Mouse (Mus musculus): ENCODE results near the gene Evi5. TPM values are rescaled to one million over a fixed set of nuclear protein-coding genes. Genes with fewer than 3 reads are reported as not detected.

Gene Evi5
- polyA plus RNA-seq, 1 experiment from 2014 or later, result 46.5 TPM

DNA sequence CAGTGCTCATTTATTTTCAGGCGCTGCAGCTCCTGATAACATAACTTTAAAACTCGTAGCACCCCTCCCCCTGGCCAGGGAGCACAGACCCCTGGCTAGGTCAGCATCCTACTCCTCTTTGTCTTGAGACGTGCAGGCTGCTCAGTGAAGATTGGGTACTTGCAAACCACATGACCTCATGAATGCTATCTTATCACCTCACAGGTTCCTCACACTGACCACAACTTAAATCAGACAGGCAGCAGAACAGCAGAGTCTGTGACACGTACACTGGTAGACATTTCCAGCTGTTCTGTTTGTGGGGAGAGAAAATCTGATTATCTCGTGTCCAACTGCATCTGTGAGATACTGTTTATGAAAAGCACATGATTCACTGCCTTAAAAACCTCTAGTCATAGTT is 115.8 kb downstream of the Evi5 start:
- Histone ChIP-seq H3K9ac (ENCODE audit: low read depth, low read length) (no peak overlapping the region), H3K36me3 (ENCODE audit: control insufficient read depth, insufficient read depth, low read length) (no peaks in the 10 kb centered on the region), H3K27me3 (ENCODE audit: control insufficient read depth, insufficient read depth, low read depth, low read length) (no peaks in the 10 kb centered on the region), H3K4me2 (ENCODE audit: low read length) (no peak overlapping the region), H3K4me1 (ENCODE audit: control insufficient read depth, insufficient read depth, low read length) (no peaks in the 10 kb centered on the region), H3K4me3 (ENCODE audit: low read depth, low read length) (no peak overlapping the region), H3K9me3 (replicated peaks; ENCODE audit: control insufficient read depth, low read length, poor library complexity, severe bottlenecking) (no peaks in the 10 kb centered on the region), H3K27ac (ENCODE audit: low read length) (no peak overlapping the region)
- WGBS, result 72% methylated on average over 5 of the region's 5 CpGs
- no peak for ATAC-seq

DNA sequence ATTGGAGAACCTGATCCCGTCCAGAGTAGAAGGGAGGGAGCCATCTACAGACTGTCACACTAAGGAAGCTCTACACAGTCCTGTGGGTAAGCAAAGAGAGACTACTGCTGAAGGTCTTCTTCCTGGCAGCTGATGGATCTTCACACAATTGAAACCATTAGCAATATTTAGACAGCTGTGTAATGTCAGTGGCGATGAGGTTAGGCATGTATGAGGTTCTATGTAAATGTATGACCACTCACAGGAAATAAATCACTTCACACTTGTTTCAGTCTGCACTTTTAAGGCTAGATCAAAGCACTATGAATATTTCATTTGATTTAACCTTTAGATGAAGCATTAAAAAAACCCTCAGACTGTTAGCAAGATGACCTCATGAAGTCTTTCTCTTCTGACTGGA is 118.8 kb downstream of the Evi5 start:
- Histone ChIP-seq H3K4me2 (ENCODE audit: low read length) (no peak overlapping the region), H3K9me3 (replicated peaks; ENCODE audit: control insufficient read depth, low read length, poor library complexity, severe bottlenecking) (no peaks in the 10 kb centered on the region), H3K36me3 (ENCODE audit: control insufficient read depth, insufficient read depth, low read length) (no peaks in the 10 kb centered on the region), H3K4me1 (ENCODE audit: control insufficient read depth, insufficient read depth, low read length) (no peaks in the 10 kb centered on the region), H3K4me3 (ENCODE audit: low read depth, low read length) (no peak overlapping the region), H3K9ac (ENCODE audit: low read depth, low read length) (no peak overlapping the region), H3K27me3 (ENCODE audit: control insufficient read depth, insufficient read depth, low read depth, low read length) (no peaks in the 10 kb centered on the region), H3K27ac (ENCODE audit: low read length) (no peak overlapping the region)
- WGBS, result 77% methylated on average over 2 of the region's 2 CpGs
- ATAC-seq, result no peak

DNA sequence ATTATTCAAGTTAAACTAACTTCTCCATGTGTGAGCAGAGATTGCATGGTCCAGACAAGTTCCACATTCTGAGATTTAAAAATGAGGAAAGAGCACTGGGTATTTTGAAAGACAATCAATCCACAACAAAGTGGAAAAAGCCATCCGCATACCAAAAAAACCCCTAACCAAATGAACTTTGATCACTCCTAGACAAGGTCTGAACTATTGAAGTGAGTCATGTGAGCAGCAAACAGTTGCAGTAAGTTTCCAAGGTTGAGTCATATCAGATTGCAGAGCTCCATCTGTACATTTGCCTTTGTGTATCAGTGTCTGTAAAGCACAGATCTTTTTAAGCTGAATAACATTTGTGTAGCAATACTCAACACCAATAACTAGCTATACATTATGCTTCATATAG is 120.2 kb downstream of the Evi5 start:
- 97% methylated on average over 1 of the region's 1 CpGs for WGBS
- H3K4me2 ChIP-seq (ENCODE audit: low read length), result no peak overlapping the region
- no peak overlapping the region for H3K9ac ChIP-seq (ENCODE audit: low read depth, low read length)
- H3K27ac ChIP-seq (ENCODE audit: low read length), result no peak overlapping the region
- H3K36me3 ChIP-seq (ENCODE audit: control insufficient read depth, insufficient read depth, low read length), result no peaks in the 10 kb centered on the region
- H3K9me3 ChIP-seq (replicated peaks; ENCODE audit: control insufficient read depth, low read length, poor library complexity, severe bottlenecking), result no peaks in the 10 kb centered on the region
- no peaks in the 10 kb centered on the region for H3K4me1 ChIP-seq (ENCODE audit: control insufficient read depth, insufficient read depth, low read length)
- H3K27me3 ChIP-seq (ENCODE audit: control insufficient read depth, insufficient read depth, low read depth, low read length), result no peaks in the 10 kb centered on the region
- no peak overlapping the region for H3K4me3 ChIP-seq (ENCODE audit: low read depth, low read length)
- no peak for ATAC-seq

DNA sequence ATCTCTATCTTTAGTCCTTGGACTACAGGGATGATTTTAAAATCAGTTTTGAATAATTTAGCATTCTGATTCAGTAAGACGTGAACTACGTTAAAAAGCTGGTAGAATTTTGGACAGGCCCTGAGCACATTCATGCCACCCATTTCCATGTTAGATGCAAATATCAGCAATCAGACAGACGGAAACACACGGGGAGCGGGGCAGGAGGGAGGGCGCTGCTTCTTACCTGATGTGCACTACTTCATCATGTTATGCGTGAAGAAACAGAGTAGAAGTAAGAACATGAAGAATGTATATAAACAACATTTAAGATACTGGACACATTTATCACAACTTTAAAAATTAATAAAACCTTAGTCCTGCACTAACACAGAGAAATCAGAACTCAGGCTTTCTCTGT is 121.3 kb downstream of the Evi5 start:
- Histone ChIP-seq H3K4me1 (ENCODE audit: control insufficient read depth, insufficient read depth, low read length) (no peaks in the 10 kb centered on the region), H3K4me2 (ENCODE audit: low read length) (no peak overlapping the region), H3K9ac (ENCODE audit: low read depth, low read length) (no peak overlapping the region), H3K4me3 (ENCODE audit: low read depth, low read length) (no peak overlapping the region), H3K27me3 (ENCODE audit: control insufficient read depth, insufficient read depth, low read depth, low read length) (no peaks in the 10 kb centered on the region), H3K36me3 (ENCODE audit: control insufficient read depth, insufficient read depth, low read length) (no peaks in the 10 kb centered on the region), H3K27ac (ENCODE audit: low read length) (no peak overlapping the region), H3K9me3 (replicated peaks; ENCODE audit: control insufficient read depth, low read length, poor library complexity, severe bottlenecking) (no peaks in the 10 kb centered on the region)
- 92% methylated on average over 7 of the region's 7 CpGs for WGBS
- ATAC-seq, result no peak

DNA sequence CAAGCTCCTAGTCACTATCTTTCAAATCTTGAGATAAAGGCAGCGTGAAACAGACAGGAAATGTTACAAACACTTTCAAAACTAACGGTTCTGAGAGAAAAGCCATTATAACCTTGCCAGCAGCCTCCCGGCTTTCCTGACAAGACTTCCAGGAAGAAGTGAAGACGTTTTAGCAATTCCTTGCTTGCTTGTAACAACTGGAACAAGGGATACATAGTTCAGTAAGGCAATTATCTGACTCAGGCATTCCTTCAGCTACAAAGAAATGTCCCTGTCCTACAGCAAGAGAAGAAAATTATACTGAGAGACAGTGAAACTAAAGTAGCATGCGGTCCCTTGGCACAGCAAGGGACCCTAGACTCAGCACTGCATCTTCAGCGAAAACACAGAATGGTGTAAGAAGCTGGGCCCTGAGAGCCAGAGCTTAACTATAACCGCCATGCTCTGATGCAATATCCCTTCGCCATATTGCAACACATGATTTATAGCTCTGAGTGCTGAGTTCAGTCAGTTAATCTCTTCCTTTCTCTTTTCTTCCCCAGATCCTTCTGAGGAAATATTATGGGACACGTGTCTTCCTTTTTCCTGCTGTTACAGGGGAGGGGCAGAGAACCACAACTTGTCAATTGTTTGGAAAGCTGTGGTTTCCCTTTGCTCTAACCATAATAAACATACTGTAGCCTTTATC is 125.5 kb downstream of the Evi5 start:
- Histone ChIP-seq H3K36me3 (ENCODE audit: control insufficient read depth, insufficient read depth, low read length) (no peaks in the 10 kb centered on the region), H3K4me1 (ENCODE audit: control insufficient read depth, insufficient read depth, low read length) (no peaks in the 10 kb centered on the region), H3K4me2 (ENCODE audit: low read length) (no peak overlapping the region), H3K9ac (ENCODE audit: low read depth, low read length) (no peak overlapping the region), H3K27me3 (ENCODE audit: control insufficient read depth, insufficient read depth, low read depth, low read length) (no peaks in the 10 kb centered on the region), H3K4me3 (ENCODE audit: low read depth, low read length) (no peak overlapping the region), H3K9me3 (replicated peaks; ENCODE audit: control insufficient read depth, low read length, poor library complexity, severe bottlenecking) (no peaks in the 10 kb centered on the region), H3K27ac (ENCODE audit: low read length) (no peak overlapping the region)
- WGBS, result 75% methylated on average over 9 of the region's 9 CpGs
- ATAC-seq, result no peak

DNA sequence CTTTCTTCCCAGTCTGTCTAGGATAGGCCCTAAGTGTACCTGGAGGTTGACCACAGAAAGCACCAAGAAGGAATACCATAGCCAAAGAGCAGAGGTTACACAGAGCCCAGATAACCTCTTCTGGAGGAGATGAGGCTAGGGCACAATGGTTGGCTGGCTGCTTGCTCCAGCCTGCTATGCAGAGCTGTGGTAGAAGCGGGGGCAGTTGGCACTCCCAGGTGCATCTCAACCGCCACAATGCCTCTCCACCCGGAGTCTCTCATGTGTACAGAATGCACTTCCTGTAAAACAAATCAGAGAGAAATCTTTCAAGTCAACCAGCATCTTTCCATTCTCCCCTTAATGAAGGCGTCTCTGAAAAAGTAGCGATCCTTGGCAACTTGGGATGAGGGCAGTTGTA is 135.9 kb downstream of the Evi5 start:
- WGBS, result over 99% methylated on average over 5 of the region's 5 CpGs
- Histone ChIP-seq H3K9ac (ENCODE audit: low read depth, low read length) (no peak overlapping the region), H3K27ac (ENCODE audit: low read length) (no peak overlapping the region), H3K4me2 (ENCODE audit: low read length) (no peak overlapping the region), H3K36me3 (ENCODE audit: control insufficient read depth, insufficient read depth, low read length) (no peaks in the 10 kb centered on the region), H3K4me1 (ENCODE audit: control insufficient read depth, insufficient read depth, low read length) (no peaks in the 10 kb centered on the region), H3K27me3 (ENCODE audit: control insufficient read depth, insufficient read depth, low read depth, low read length) (no peaks in the 10 kb centered on the region), H3K9me3 (replicated peaks; ENCODE audit: control insufficient read depth, low read length, poor library complexity, severe bottlenecking) (no peaks in the 10 kb centered on the region), H3K4me3 (ENCODE audit: low read depth, low read length) (no peak overlapping the region)
- no peak for ATAC-seq

DNA sequence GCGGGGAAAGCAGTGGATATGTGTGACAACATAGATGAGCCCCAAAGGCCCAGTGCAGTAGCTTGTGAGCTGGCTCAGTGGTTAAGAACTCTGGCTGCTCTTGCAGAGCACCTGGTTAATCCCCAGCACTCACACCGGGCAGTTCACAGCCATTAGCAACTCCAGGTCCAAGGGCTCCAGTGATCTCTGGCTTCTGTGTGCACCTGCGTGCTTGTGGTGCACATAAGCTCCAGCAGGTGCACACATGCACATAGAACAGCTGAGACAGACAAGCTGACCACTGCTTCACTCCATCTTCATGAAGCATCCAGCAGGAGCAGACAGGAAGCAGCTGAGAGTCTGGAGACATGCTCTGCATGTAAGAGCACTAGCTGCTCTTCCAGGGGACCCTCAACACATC is 136.6 kb downstream of the Evi5 start:
- Histone ChIP-seq H3K4me3 (ENCODE audit: low read depth, low read length) (no peak overlapping the region), H3K36me3 (ENCODE audit: control insufficient read depth, insufficient read depth, low read length) (no peaks in the 10 kb centered on the region), H3K27ac (ENCODE audit: low read length) (no peak overlapping the region), H3K4me1 (ENCODE audit: control insufficient read depth, insufficient read depth, low read length) (no peaks in the 10 kb centered on the region), H3K9me3 (replicated peaks; ENCODE audit: control insufficient read depth, low read length, poor library complexity, severe bottlenecking) (no peaks in the 10 kb centered on the region), H3K4me2 (ENCODE audit: low read length) (no peak overlapping the region), H3K27me3 (ENCODE audit: control insufficient read depth, insufficient read depth, low read depth, low read length) (no peaks in the 10 kb centered on the region), H3K9ac (ENCODE audit: low read depth, low read length) (no peak overlapping the region)
- no peak for ATAC-seq
- WGBS, result 79% methylated on average over 3 of the region's 3 CpGs

DNA sequence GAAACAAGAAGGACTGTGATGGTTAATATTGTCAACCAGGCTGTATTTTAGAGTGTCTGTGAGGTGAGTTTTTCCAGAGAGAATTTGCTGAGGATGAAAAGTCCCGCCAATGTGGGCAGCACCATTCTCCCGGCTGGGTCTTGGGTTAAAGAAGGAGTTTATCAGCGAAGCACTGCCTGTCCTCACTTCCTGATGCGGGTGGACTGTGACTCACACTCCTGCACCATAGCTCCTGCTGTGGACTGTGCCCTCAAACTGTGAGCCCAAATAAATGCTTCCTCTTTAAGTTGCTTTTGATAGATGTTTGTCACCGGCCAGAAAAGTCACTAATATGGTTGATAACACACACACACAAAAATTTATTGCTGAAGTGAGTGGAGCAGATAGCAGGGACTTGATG is 138.7 kb downstream of the Evi5 start:
- H3K36me3 ChIP-seq (ENCODE audit: control insufficient read depth, insufficient read depth, low read length), result no peaks in the 10 kb centered on the region
- H3K27ac ChIP-seq (ENCODE audit: low read length), result no peak overlapping the region
- no peak overlapping the region for H3K4me2 ChIP-seq (ENCODE audit: low read length)
- no peaks in the 10 kb centered on the region for H3K4me1 ChIP-seq (ENCODE audit: control insufficient read depth, insufficient read depth, low read length)
- peaks cover 6% of the 10 kb centered on the region for H3K27me3 ChIP-seq (ENCODE audit: control insufficient read depth, insufficient read depth, low read depth, low read length)
- no peak overlapping the region for H3K9ac ChIP-seq (ENCODE audit: low read depth, low read length)
- no peak overlapping the region for H3K4me3 ChIP-seq (ENCODE audit: low read depth, low read length)
- no peak for ATAC-seq
- 90% methylated on average over 5 of the region's 5 CpGs for WGBS
- no peaks in the 10 kb centered on the region for H3K9me3 ChIP-seq (replicated peaks; ENCODE audit: control insufficient read depth, low read length, poor library complexity, severe bottlenecking)

DNA sequence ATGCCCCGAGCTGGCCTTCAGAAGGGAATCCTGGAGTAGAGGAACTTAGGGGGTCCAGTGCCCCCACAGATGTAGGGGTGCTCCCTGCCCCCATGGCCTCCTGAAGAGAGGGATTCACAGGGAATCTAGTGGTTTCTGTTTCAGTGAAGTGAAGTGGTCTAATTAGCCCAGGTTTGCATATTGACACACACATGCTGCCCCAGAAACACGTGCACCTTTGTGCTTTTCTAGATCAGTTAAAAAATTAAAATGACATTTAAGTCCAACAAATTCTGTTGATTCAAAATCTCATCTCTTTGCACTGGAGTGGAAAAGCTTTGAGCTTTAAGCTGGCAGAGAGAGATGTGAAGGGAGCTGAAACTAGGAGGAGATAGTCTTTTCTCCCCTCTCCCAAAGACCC is 143.1 kb downstream of the Evi5 start:
- no peaks in the 10 kb centered on the region for H3K9me3 ChIP-seq (replicated peaks; ENCODE audit: control insufficient read depth, low read length, poor library complexity, severe bottlenecking)
- 29% methylated on average over 2 of the region's 2 CpGs for WGBS
- H3K36me3 ChIP-seq (ENCODE audit: control insufficient read depth, insufficient read depth, low read length), result no peaks in the 10 kb centered on the region
- peaks cover 22% of the 10 kb centered on the region for H3K27me3 ChIP-seq (ENCODE audit: control insufficient read depth, insufficient read depth, low read depth, low read length)
- no peak overlapping the region for H3K4me2 ChIP-seq (ENCODE audit: low read length)
- no peak for ATAC-seq
- peaks cover under 1% of the 10 kb centered on the region for H3K4me1 ChIP-seq (ENCODE audit: control insufficient read depth, insufficient read depth, low read length)
- no peak overlapping the region for H3K9ac ChIP-seq (ENCODE audit: low read depth, low read length)
- no peak overlapping the region for H3K27ac ChIP-seq (ENCODE audit: low read length)
- no peak overlapping the region for H3K4me3 ChIP-seq (ENCODE audit: low read depth, low read length)
